Mouse (Mus musculus) forelimb bud, embryonic 11.5 days (tissue): Measurements from ENCODE around the gene Bpifc.
"Not testable (repeated sequence)": the region's sequence is repeated elsewhere in the genome, so short reads cannot be mapped to it uniquely, and the experiment has no call there.

Experiments
- DNase-seq: peaks from one replicate; pipeline ENCODE4 v3.0.0-alpha.2; 2012; ENCODE audit warnings: low read depth, low spot score

The Bpifc gene

GRCm38 (mm10) chr10:86011781-86012180 lies at the start of gene Bpifc:
Gene Bpifc, minus strand, starts transcription at chr10:86011895.
- no peak for DNase-seq

- DNase-seq, result no peak
Observed at GRCm38 (mm10) chr10:86060267-86060666, 48.6 kb upstream of the Bpifc start.

- no peak for DNase-seq
Observed at GRCm38 (mm10) chr10:86057712-86058111, 46.0 kb upstream of the Bpifc start.

- no peak for DNase-seq
Observed at GRCm38 (mm10) chr10:86057286-86057685, 45.6 kb upstream of the Bpifc start.

- DNase-seq, result no peak
Observed at GRCm38 (mm10) chr10:86056297-86056903, 44.7 kb upstream of the Bpifc start.

GRCm38 (mm10) chr10:86052818-86053522 lies 41.3 kb upstream of the Bpifc start:
- no peak for DNase-seq

- no peak for DNase-seq
Observed at GRCm38 (mm10) chr10:86050522-86050921, 38.8 kb upstream of the Bpifc start.

- DNase-seq, result no peak
Observed at GRCm38 (mm10) chr10:86047786-86048185, 36.1 kb upstream of the Bpifc start.

GRCm38 (mm10) chr10:86046371-86046770 lies 34.7 kb upstream of the Bpifc start:
- DNase-seq, result no peak

- no peak for DNase-seq
Observed at GRCm38 (mm10) chr10:86044066-86044465, 32.4 kb upstream of the Bpifc start.

GRCm38 (mm10) chr10:86043651-86044050 lies 32.0 kb upstream of the Bpifc start:
- no peak for DNase-seq

- no peak for DNase-seq
Observed at GRCm38 (mm10) chr10:86034007-86034728, 22.5 kb upstream of the Bpifc start.

- DNase-seq, result peak; percentile 19
Observed at GRCm38 (mm10) chr10:86032517-86032916, 20.8 kb upstream of the Bpifc start.

GRCm38 (mm10) chr10:86030743-86031142 lies 19.0 kb upstream of the Bpifc start:
- no peak for DNase-seq

GRCm38 (mm10) chr10:86026807-86027206 lies 15.1 kb upstream of the Bpifc start:
- DNase-seq, result not testable (repeated sequence)

- no peak for DNase-seq
Observed at GRCm38 (mm10) chr10:86026354-86026753, 14.7 kb upstream of the Bpifc start.

- DNase-seq, result no peak
Observed at GRCm38 (mm10) chr10:86025906-86026305, 14.2 kb upstream of the Bpifc start.

GRCm38 (mm10) chr10:86023149-86023548 lies 11.5 kb upstream of the Bpifc start:
- no peak for DNase-seq

GRCm38 (mm10) chr10:86022474-86022816 lies 10.8 kb upstream of the Bpifc start:
- DNase-seq, result no peak

GRCm38 (mm10) chr10:86021749-86022473 lies 10.2 kb upstream of the Bpifc start, which contains the start of gene Fbxo7:
Gene Fbxo7, plus strand, starts transcription at chr10:86021972.
- peak; percentile 90 for DNase-seq

GRCm38 (mm10) chr10:86021408-86021748 lies 9.7 kb upstream of the Bpifc start:
- no peak for DNase-seq

- DNase-seq, result no peak
Observed at GRCm38 (mm10) chr10:86018813-86019212, 7.1 kb upstream of the Bpifc start.
